Mouse (Mus musculus): Measurements from ENCODE around the gene Ccdc24. TPM values are rescaled to one million over a fixed set of nuclear protein-coding genes. Genes with fewer than 3 reads are reported as not detected.

The Ccdc24 gene
- polyA plus RNA-seq, 1 experiment from 2014 or later, result 3.3 TPM

DNA sequence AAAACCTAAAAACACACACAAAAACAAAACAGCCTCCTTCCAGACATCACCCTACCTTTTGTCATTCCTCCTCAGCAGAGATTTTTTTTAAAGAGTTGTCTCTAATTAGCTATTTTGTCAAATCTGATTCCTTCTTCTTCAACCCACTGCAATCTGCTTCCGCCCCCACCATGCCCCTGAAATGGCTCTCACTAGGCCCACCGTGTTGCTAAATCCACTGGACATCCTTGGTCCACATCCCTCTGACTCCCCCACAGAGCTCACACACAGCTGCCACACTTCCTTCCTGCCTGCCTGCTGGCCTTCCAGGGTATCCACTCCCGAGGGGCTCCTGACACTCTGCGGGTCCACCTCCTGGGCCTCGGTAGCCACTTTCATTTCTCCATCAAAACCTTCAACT lies 6.3 kb upstream of the Ccdc24 start:
- DNase-seq (ENCODE audit: low spot score), result no peak
- H3K9me3 ChIP-seq (ENCODE audit: control insufficient read depth, low read length), result no peaks in the 10 kb centered on the region
- peaks cover 2% of the 10 kb centered on the region; the same call in 1 of the 2 replicates for H3K4me1 ChIP-seq (ENCODE audit: control insufficient read depth, insufficient read depth, low read length)
- no peak overlapping the region for H3K27ac ChIP-seq (replicated peaks; ENCODE audit: low read depth, low read length)
- no peak overlapping the region for H3K4me2 ChIP-seq (ENCODE audit: low read depth, low read length)
- no peak for ATAC-seq (ENCODE audit: low read depth)
- H3K36me3 ChIP-seq (ENCODE audit: control insufficient read depth, insufficient read depth, low read length), result peaks cover 62% of the 10 kb centered on the region
- WGBS, result 76% methylated on average over 5 of the region's 5 CpGs
- H3K4me3 ChIP-seq (ENCODE audit: low read depth, low read length), result no peak overlapping the region
- no peaks in the 10 kb centered on the region for H3K27me3 ChIP-seq (replicated peaks; ENCODE audit: control insufficient read depth, insufficient read depth, low read length)
- H3K9ac ChIP-seq (ENCODE audit: low read depth, low read length), result no peak overlapping the region

- peaks cover 66% of the 10 kb centered on the region for H3K36me3 ChIP-seq (ENCODE audit: control insufficient read depth, insufficient read depth, low read length)
- no peaks in the 10 kb centered on the region for H3K9me3 ChIP-seq (ENCODE audit: control insufficient read depth, low read length)
- no peaks in the 10 kb centered on the region for H3K27me3 ChIP-seq (replicated peaks; ENCODE audit: control insufficient read depth, insufficient read depth, low read length)
- no peak for DNase-seq (ENCODE audit: low spot score)
- WGBS, result 75% methylated on average over 9 of the region's 10 CpGs
- no peak overlapping the region for H3K27ac ChIP-seq (replicated peaks; ENCODE audit: low read depth, low read length)
- H3K4me2 ChIP-seq (ENCODE audit: low read depth, low read length), result no peak overlapping the region
- H3K4me1 ChIP-seq (ENCODE audit: control insufficient read depth, insufficient read depth, low read length), result no peaks in the 10 kb centered on the region
- no peak for ATAC-seq (ENCODE audit: low read depth)
- no peak overlapping the region for H3K9ac ChIP-seq (ENCODE audit: low read depth, low read length)
- H3K4me3 ChIP-seq (ENCODE audit: low read depth, low read length), result no peak overlapping the region
These were observed 5.9 kb upstream of the Ccdc24 start for GRCm38 (mm10) chr4:117878301-117878700.

DNA sequence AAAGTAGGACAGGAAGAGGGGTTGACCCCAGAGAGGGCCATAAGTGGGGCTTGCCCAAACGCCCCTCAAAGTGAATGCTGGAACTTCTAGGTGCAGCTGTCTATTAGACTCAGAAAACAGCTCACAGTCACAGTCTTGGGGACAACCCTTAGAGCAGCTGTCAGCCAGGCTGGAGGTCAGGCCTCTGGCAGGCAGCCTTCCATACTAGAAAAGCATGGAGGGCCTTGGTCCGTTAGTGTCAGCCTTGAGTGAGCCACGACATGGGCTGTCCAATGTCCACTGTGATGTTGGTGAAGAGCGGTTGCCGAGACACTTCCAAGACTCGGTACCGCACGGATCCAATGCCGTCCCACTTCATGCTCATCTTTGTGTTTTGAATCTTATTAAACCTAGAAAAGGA lies 1.3 kb upstream of the Ccdc24 start:
- ATAC-seq (ENCODE audit: low read depth) (no peak), DNase-seq (ENCODE audit: low spot score) (no peak)
- Histone ChIP-seq H3K36me3 (ENCODE audit: control insufficient read depth, insufficient read depth, low read length) (peaks cover 47% of the 10 kb centered on the region), H3K27me3 (replicated peaks; ENCODE audit: control insufficient read depth, insufficient read depth, low read length) (no peaks in the 10 kb centered on the region), H3K4me3 (ENCODE audit: low read depth, low read length) (no peak overlapping the region), H3K4me1 (ENCODE audit: control insufficient read depth, insufficient read depth, low read length) (peaks cover 8% of the 10 kb centered on the region; the same call in 1 of the 2 replicates), H3K9ac (ENCODE audit: low read depth, low read length) (no peak overlapping the region), H3K4me2 (ENCODE audit: low read depth, low read length) (no peak overlapping the region), H3K9me3 (ENCODE audit: control insufficient read depth, low read length) (no peaks in the 10 kb centered on the region), H3K27ac (replicated peaks; ENCODE audit: low read depth, low read length) (no peak overlapping the region)
- WGBS, result 90% methylated on average over 9 of the region's 9 CpGs

DNA sequence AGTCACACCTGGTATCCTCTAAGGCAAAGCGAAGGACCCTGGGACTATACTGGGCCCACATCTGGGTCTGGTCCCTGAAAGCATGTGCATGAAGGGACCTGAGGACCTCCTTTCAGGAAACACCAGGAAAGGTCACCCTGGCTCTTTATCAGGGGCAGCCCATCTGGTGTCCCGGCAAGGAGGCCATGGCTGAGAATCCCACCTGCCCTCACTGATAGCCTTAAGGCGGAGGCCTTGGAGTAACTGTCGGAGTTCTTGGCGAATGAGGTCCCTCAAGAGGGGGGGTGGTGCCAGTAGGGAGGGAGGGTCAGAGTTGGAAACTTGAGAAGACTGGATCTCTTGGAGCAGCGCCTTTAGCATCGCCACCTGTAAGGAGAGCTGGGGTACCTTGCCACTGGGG lies 570 bp downstream of the Ccdc24 start:
- Histone ChIP-seq H3K9ac (ENCODE audit: low read depth, low read length) (no peak overlapping the region), H3K4me3 (ENCODE audit: low read depth, low read length) (no peak overlapping the region), H3K9me3 (ENCODE audit: control insufficient read depth, low read length) (no peaks in the 10 kb centered on the region), H3K27ac (replicated peaks; ENCODE audit: low read depth, low read length) (no peak overlapping the region), H3K4me2 (ENCODE audit: low read depth, low read length) (no peak overlapping the region), H3K27me3 (replicated peaks; ENCODE audit: control insufficient read depth, insufficient read depth, low read length) (0 out of 2 replicates have a peak, but pooled peaks cover 4% of the 10 kb centered on the region), H3K36me3 (ENCODE audit: control insufficient read depth, insufficient read depth, low read length) (peaks cover 39% of the 10 kb centered on the region), H3K4me1 (ENCODE audit: control insufficient read depth, insufficient read depth, low read length) (peaks cover 14% of the 10 kb centered on the region; the same call in 1 of the 2 replicates)
- DNase-seq (ENCODE audit: low spot score) (no peak), ATAC-seq (ENCODE audit: low read depth) (peak; percentile 24; the same call in 1 of the 2 replicates)
- WGBS, result 52% methylated on average over 7 of the region's 7 CpGs

DNA sequence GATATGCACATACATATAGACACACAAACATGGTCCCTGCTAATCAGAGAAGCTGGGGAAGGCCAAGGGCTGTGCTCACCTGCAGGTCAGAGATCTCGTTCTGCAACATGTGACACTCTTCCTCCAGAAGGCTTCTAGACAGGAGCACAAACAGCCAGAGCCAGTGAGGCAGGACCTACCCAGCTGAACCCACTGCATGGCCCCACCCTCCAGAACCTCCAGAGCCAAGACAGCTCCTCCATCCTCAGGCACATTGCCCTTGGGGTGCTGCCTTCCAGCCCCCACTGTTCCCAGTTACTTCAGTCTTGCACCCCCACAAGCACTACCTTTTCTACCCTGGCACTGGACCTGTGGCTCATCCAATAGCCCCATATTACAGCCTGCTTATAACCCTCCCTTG lies 1.9 kb downstream of the Ccdc24 start:
- H3K27me3 ChIP-seq (replicated peaks; ENCODE audit: control insufficient read depth, insufficient read depth, low read length), result 0 out of 2 replicates have a peak, but pooled peaks cover 4% of the 10 kb centered on the region
- ATAC-seq (ENCODE audit: low read depth), result no peak
- DNase-seq (ENCODE audit: low spot score), result no peak
- peaks cover 26% of the 10 kb centered on the region for H3K36me3 ChIP-seq (ENCODE audit: control insufficient read depth, insufficient read depth, low read length)
- H3K4me3 ChIP-seq (ENCODE audit: low read depth, low read length), result no peak overlapping the region
- H3K9me3 ChIP-seq (ENCODE audit: control insufficient read depth, low read length), result no peaks in the 10 kb centered on the region
- no peak overlapping the region for H3K4me2 ChIP-seq (ENCODE audit: low read depth, low read length)
- H3K27ac ChIP-seq (replicated peaks; ENCODE audit: low read depth, low read length), result no peak overlapping the region
- no peak overlapping the region for H3K9ac ChIP-seq (ENCODE audit: low read depth, low read length)
- H3K4me1 ChIP-seq (ENCODE audit: control insufficient read depth, insufficient read depth, low read length), result peaks cover 20% of the 10 kb centered on the region
- WGBS, result 50% methylated on average over 1 of the region's 1 CpGs

DNA sequence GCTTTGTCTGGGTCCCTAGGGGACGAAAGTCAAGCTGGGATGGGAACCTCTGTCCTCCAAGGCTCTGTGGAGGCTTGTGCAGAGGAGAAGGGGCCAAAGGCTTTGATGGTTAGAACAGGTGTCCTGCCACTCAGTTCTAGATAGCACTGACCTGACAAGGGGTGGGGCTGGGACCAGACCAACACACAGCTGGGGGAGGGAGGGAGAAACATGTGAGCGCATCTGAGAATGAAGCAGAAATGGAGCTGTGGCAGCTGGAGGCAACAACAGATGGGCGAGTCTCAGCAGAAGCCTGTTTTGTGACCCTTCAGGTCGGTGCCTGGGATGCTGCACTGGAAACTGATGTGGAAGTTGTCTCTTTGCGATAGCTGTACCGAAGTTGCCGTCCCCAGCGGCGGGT lies 3.0 kb downstream of the Ccdc24 start:
- Histone ChIP-seq H3K9me3 (ENCODE audit: control insufficient read depth, low read length) (no peaks in the 10 kb centered on the region), H3K4me2 (ENCODE audit: low read depth, low read length) (no peak overlapping the region), H3K9ac (ENCODE audit: low read depth, low read length) (no peak overlapping the region), H3K4me1 (ENCODE audit: control insufficient read depth, insufficient read depth, low read length) (peaks cover 20% of the 10 kb centered on the region), H3K4me3 (ENCODE audit: low read depth, low read length) (no peak overlapping the region), H3K27ac (replicated peaks; ENCODE audit: low read depth, low read length) (no peak overlapping the region), H3K36me3 (ENCODE audit: control insufficient read depth, insufficient read depth, low read length) (peaks cover 15% of the 10 kb centered on the region), H3K27me3 (replicated peaks; ENCODE audit: control insufficient read depth, insufficient read depth, low read length) (0 out of 2 replicates have a peak, but pooled peaks cover 4% of the 10 kb centered on the region)
- 57% methylated on average over 9 of the region's 9 CpGs for WGBS
- DNase-seq (ENCODE audit: low spot score) (peak; percentile 39), ATAC-seq (ENCODE audit: low read depth) (peak; percentile 10)

GRCm38 (mm10) chr4:117867823-117868222 lies 4.5 kb downstream of the Ccdc24 start:
- WGBS, result 12% methylated on average over 20 of the region's 24 CpGs
- ATAC-seq (ENCODE audit: low read depth), result no peak
- H3K9ac ChIP-seq (ENCODE audit: low read depth, low read length), result 0 out of 2 replicates have a peak overlapping the region, but pooled peaks have one; percentile 19
- H3K4me3 ChIP-seq (ENCODE audit: low read depth, low read length), result no peak overlapping the region
- H3K4me2 ChIP-seq (ENCODE audit: low read depth, low read length), result 0 out of 2 replicates have a peak overlapping the region, but pooled peaks have one; percentile 33
- peaks cover 19% of the 10 kb centered on the region for H3K4me1 ChIP-seq (ENCODE audit: control insufficient read depth, insufficient read depth, low read length)
- peak; percentile 47 for DNase-seq (ENCODE audit: low spot score)
- 0 out of 2 replicates have a peak, but pooled peaks cover under 1% of the 10 kb centered on the region for H3K36me3 ChIP-seq (ENCODE audit: control insufficient read depth, insufficient read depth, low read length)
- 0 out of 2 replicates have a peak, but pooled peaks cover 4% of the 10 kb centered on the region for H3K27me3 ChIP-seq (replicated peaks; ENCODE audit: control insufficient read depth, insufficient read depth, low read length)
- no peak overlapping the region for H3K27ac ChIP-seq (replicated peaks; ENCODE audit: low read depth, low read length)
- no peaks in the 10 kb centered on the region for H3K9me3 ChIP-seq (ENCODE audit: control insufficient read depth, low read length)

DNA sequence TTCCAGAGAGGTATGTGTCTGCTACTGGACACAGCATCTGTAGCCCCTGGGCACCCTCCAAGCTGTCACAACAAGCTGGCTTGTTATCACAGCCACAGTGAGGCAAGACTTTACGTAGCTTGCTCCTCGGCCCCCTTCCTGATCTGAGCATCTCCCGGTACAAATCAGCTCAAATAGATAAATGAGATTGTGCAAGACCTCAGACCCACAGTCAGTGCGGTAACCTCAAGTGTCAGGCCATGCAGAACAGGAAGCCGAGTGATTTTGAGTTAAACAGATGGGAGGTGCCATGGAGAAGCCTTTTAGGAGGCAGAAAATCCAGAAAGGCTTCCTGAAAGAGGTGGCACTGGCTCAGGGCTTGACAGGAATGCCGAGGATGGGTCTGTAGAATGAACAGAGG lies 5.4 kb downstream of the Ccdc24 start:
- ATAC-seq (ENCODE audit: low read depth) (no peak), DNase-seq (ENCODE audit: low spot score) (no peak)
- no peak overlapping the region for H3K4me3 ChIP-seq (ENCODE audit: low read depth, low read length)
- H3K4me1 ChIP-seq (ENCODE audit: control insufficient read depth, insufficient read depth, low read length), result peaks cover 12% of the 10 kb centered on the region
- WGBS, result 63% methylated on average over 6 of the region's 6 CpGs
- H3K27ac ChIP-seq (replicated peaks; ENCODE audit: low read depth, low read length), result no peak overlapping the region
- no peaks in the 10 kb centered on the region for H3K36me3 ChIP-seq (ENCODE audit: control insufficient read depth, insufficient read depth, low read length)
- no peaks in the 10 kb centered on the region for H3K9me3 ChIP-seq (ENCODE audit: control insufficient read depth, low read length)
- no peak overlapping the region for H3K9ac ChIP-seq (ENCODE audit: low read depth, low read length)
- H3K4me2 ChIP-seq (ENCODE audit: low read depth, low read length), result no peak overlapping the region
- H3K27me3 ChIP-seq (replicated peaks; ENCODE audit: control insufficient read depth, insufficient read depth, low read length), result 0 out of 2 replicates have a peak, but pooled peaks cover 4% of the 10 kb centered on the region

GRCm38 (mm10) chr4:117866083-117866482 lies 6.3 kb downstream of the Ccdc24 start:
- H3K9me3 ChIP-seq (ENCODE audit: control insufficient read depth, low read length), result no peaks in the 10 kb centered on the region
- H3K9ac ChIP-seq (ENCODE audit: low read depth, low read length), result no peak overlapping the region
- peak; percentile 82 for DNase-seq (ENCODE audit: low spot score)
- no peaks in the 10 kb centered on the region for H3K36me3 ChIP-seq (ENCODE audit: control insufficient read depth, insufficient read depth, low read length)
- 36% methylated on average over 7 of the region's 9 CpGs for WGBS
- peak; percentile 62 for ATAC-seq (ENCODE audit: low read depth)
- H3K27me3 ChIP-seq (replicated peaks; ENCODE audit: control insufficient read depth, insufficient read depth, low read length), result 0 out of 2 replicates have a peak, but pooled peaks cover 4% of the 10 kb centered on the region
- H3K27ac ChIP-seq (replicated peaks; ENCODE audit: low read depth, low read length), result 0 out of 2 replicates have a peak overlapping the region, but pooled peaks have one; percentile 15
- peak overlapping the region; percentile 15; the same call in 1 of the 2 replicates for H3K4me2 ChIP-seq (ENCODE audit: low read depth, low read length)
- peaks cover 12% of the 10 kb centered on the region for H3K4me1 ChIP-seq (ENCODE audit: control insufficient read depth, insufficient read depth, low read length)
- no peak overlapping the region for H3K4me3 ChIP-seq (ENCODE audit: low read depth, low read length)
